Mouse (Mus musculus): ENCODE data around the gene Ppp1r27. TPM values are rescaled to one million over a fixed set of nuclear protein-coding genes. Genes with fewer than 3 reads are reported as not detected.
A peak's percentile ranks its signal among the peaks of the same experiment; 100 is the strongest.

The Ppp1r27 gene
- 0.12 TPM for polyA plus RNA-seq (2012; fragmentation: generic; extraction: Trizol)
- long read RNA-seq, experiment 1, result 0 reads
- long read RNA-seq, experiment 2, result 0 reads

GRCm38 (mm10) chr11:120550810-120551440 lies at the start of gene Ppp1r27:
TSS of gene Ppp1r27 (minus strand) at chr11:120551132.
- TF ChIP-seq MAX (IDR thresholded peaks at IDR 0.05), result no peak
- TF ChIP-seq MYOG (IDR thresholded peaks at IDR 0.05; ENCODE audit: control insufficient read depth, extremely low read depth, insufficient read length), result no peak
- TF ChIP-seq CEBPB (IDR thresholded peaks at IDR 0.05; ENCODE audit: low read depth), result no peak
- TF ChIP-seq FOSL1 (IDR thresholded peaks at IDR 0.05; ENCODE audit: insufficient read depth, low read length, poor library complexity, severe bottlenecking), result no peak
- no peak for TF ChIP-seq CTCF (IDR thresholded peaks at IDR 0.05; ENCODE audit: control insufficient read depth, insufficient read depth, insufficient read length)
- TF ChIP-seq USF1 (IDR thresholded peaks at IDR 0.05; ENCODE audit: low read depth), result no peak
- no peak for TF ChIP-seq MYOD1 (IDR thresholded peaks at IDR 0.05; ENCODE audit: control insufficient read depth, insufficient read length, low read depth)
- Histone ChIP-seq H3K4me3 (ENCODE audit: insufficient read depth, poor library complexity, severe bottlenecking) (peak within 1 kb of the TSS; percentile 84), H3K36me3 (ENCODE audit: control insufficient read depth, insufficient read depth) (no peaks in the 10 kb centered on the region), H3K27me3 (ENCODE audit: control insufficient read depth, insufficient read depth, insufficient read length) (no peaks in the 10 kb centered on the region), H3K79me3 (ENCODE audit: low read depth) (peaks cover 1% of the 10 kb centered on the region), H3K79me2 (ENCODE audit: control insufficient read depth, insufficient read depth) (peaks cover 27% of the 10 kb centered on the region), H3ac (ENCODE audit: control insufficient read depth, insufficient read length, low read depth) (peak within 1 kb of the TSS; percentile 69)

GRCm38 (mm10) chr11:120600716-120601115 lies 49.8 kb upstream of the Ppp1r27 start:
- no peak overlapping the region for H3K4me3 ChIP-seq (ENCODE audit: insufficient read depth, poor library complexity, severe bottlenecking)
- peaks cover 30% of the 10 kb centered on the region for H3K79me3 ChIP-seq (ENCODE audit: low read depth)
- no peak overlapping the region for H3ac ChIP-seq (ENCODE audit: control insufficient read depth, insufficient read length, low read depth)
- TF ChIP-seq MAX (IDR thresholded peaks at IDR 0.05), result no peak
- TF ChIP-seq USF1 (IDR thresholded peaks at IDR 0.05; ENCODE audit: low read depth), result no peak
- no peak for TF ChIP-seq CEBPB (IDR thresholded peaks at IDR 0.05; ENCODE audit: low read depth)
- no peak for TF ChIP-seq MYOD1 (IDR thresholded peaks at IDR 0.05; ENCODE audit: control insufficient read depth, insufficient read length, low read depth)
- TF ChIP-seq MYOG (IDR thresholded peaks at IDR 0.05; ENCODE audit: control insufficient read depth, extremely low read depth, insufficient read length), result no peak
- no peak for TF ChIP-seq FOSL1 (IDR thresholded peaks at IDR 0.05; ENCODE audit: insufficient read depth, low read length, poor library complexity, severe bottlenecking)
- TF ChIP-seq CTCF (IDR thresholded peaks at IDR 0.05; ENCODE audit: control insufficient read depth, insufficient read depth, insufficient read length), result no peak
- peaks cover 70% of the 10 kb centered on the region for H3K36me3 ChIP-seq (ENCODE audit: control insufficient read depth, insufficient read depth)
- no peaks in the 10 kb centered on the region for H3K27me3 ChIP-seq (ENCODE audit: control insufficient read depth, insufficient read depth, insufficient read length)
- H3K79me2 ChIP-seq (ENCODE audit: control insufficient read depth, insufficient read depth), result peaks cover 54% of the 10 kb centered on the region

- Histone ChIP-seq H3K4me3 (ENCODE audit: insufficient read depth, poor library complexity, severe bottlenecking) (peak overlapping the region; percentile 45), H3K27me3 (ENCODE audit: control insufficient read depth, insufficient read depth, insufficient read length) (no peaks in the 10 kb centered on the region), H3ac (ENCODE audit: control insufficient read depth, insufficient read length, low read depth) (peak overlapping the region; percentile 61), H3K79me2 (ENCODE audit: control insufficient read depth, insufficient read depth) (peaks cover 70% of the 10 kb centered on the region), H3K79me3 (ENCODE audit: low read depth) (peaks cover 44% of the 10 kb centered on the region), H3K36me3 (ENCODE audit: control insufficient read depth, insufficient read depth) (peaks cover 75% of the 10 kb centered on the region)
- TF ChIP-seq MAX (IDR thresholded peaks at IDR 0.05) (peak; percentile 54), MYOG (IDR thresholded peaks at IDR 0.05; ENCODE audit: control insufficient read depth, extremely low read depth, insufficient read length) (no peak), CEBPB (IDR thresholded peaks at IDR 0.05; ENCODE audit: low read depth) (no peak), USF1 (IDR thresholded peaks at IDR 0.05; ENCODE audit: low read depth) (no peak), FOSL1 (IDR thresholded peaks at IDR 0.05; ENCODE audit: insufficient read depth, low read length, poor library complexity, severe bottlenecking) (no peak)
Measured at GRCm38 (mm10) chr11:120598990-120599549, 48.1 kb upstream of the Ppp1r27 start.

- peak within 1 kb of the TSS; percentile 92 for H3K4me3 ChIP-seq (ENCODE audit: insufficient read depth, poor library complexity, severe bottlenecking)
- H3ac ChIP-seq (ENCODE audit: control insufficient read depth, insufficient read length, low read depth), result peak within 1 kb of the TSS; percentile 96
- peaks cover 76% of the 10 kb centered on the region for H3K79me2 ChIP-seq (ENCODE audit: control insufficient read depth, insufficient read depth)
- H3K79me3 ChIP-seq (ENCODE audit: low read depth), result peaks cover 50% of the 10 kb centered on the region
- H3K27me3 ChIP-seq (ENCODE audit: control insufficient read depth, insufficient read depth, insufficient read length), result no peaks in the 10 kb centered on the region
- H3K36me3 ChIP-seq (ENCODE audit: control insufficient read depth, insufficient read depth), result peaks cover 75% of the 10 kb centered on the region
- TF ChIP-seq CEBPB (IDR thresholded peaks at IDR 0.05; ENCODE audit: low read depth), result no peak
- TF ChIP-seq MAX (IDR thresholded peaks at IDR 0.05), result peak; percentile 99
- no peak for TF ChIP-seq USF1 (IDR thresholded peaks at IDR 0.05; ENCODE audit: low read depth)
- no peak for TF ChIP-seq FOSL1 (IDR thresholded peaks at IDR 0.05; ENCODE audit: insufficient read depth, low read length, poor library complexity, severe bottlenecking)
- no peak for TF ChIP-seq MYOD1 (IDR thresholded peaks at IDR 0.05; ENCODE audit: control insufficient read depth, insufficient read length, low read depth)
Measured at GRCm38 (mm10) chr11:120598283-120598989, 47.5 kb upstream of the Ppp1r27 start, which contains the start of the genes Alyref and Anapc11. TSS of gene Alyref (minus strand) at chr11:120598365. TSS of gene Anapc11 (plus strand) at chr11:120598421.

- peak overlapping the region; percentile 92 for H3K4me3 ChIP-seq (ENCODE audit: insufficient read depth, poor library complexity, severe bottlenecking)
- no peaks in the 10 kb centered on the region for H3K27me3 ChIP-seq (ENCODE audit: control insufficient read depth, insufficient read depth, insufficient read length)
- peak overlapping the region; percentile 96 for H3ac ChIP-seq (ENCODE audit: control insufficient read depth, insufficient read length, low read depth)
- peaks cover 59% of the 10 kb centered on the region for H3K79me3 ChIP-seq (ENCODE audit: low read depth)
- TF ChIP-seq USF1 (IDR thresholded peaks at IDR 0.05; ENCODE audit: low read depth) (no peak), CEBPB (IDR thresholded peaks at IDR 0.05; ENCODE audit: low read depth) (no peak), MYOG (IDR thresholded peaks at IDR 0.05; ENCODE audit: control insufficient read depth, extremely low read depth, insufficient read length) (no peak), CTCF (IDR thresholded peaks at IDR 0.05; ENCODE audit: control insufficient read depth, insufficient read depth, insufficient read length) (no peak), MYOD1 (IDR thresholded peaks at IDR 0.05; ENCODE audit: control insufficient read depth, insufficient read length, low read depth) (no peak)
- H3K36me3 ChIP-seq (ENCODE audit: control insufficient read depth, insufficient read depth), result peaks cover 77% of the 10 kb centered on the region
- H3K79me2 ChIP-seq (ENCODE audit: control insufficient read depth, insufficient read depth), result peaks cover 85% of the 10 kb centered on the region
Measured at GRCm38 (mm10) chr11:120597240-120598235, 46.6 kb upstream of the Ppp1r27 start.

All from C2C12 (cell line).